Mouse (Mus musculus): ENCODE measurements at regions not wholly inside any gene's neighbourhood (a gene's known extent, or its start where the extent isn't known, plus 50 kb on each side); places are given as distances from the start of the nearest gene placed in this dataset.

GRCm38 (mm10) chr13:99091562-99092278 is 92.9 kb upstream of the Zfp366 start:
- TF ChIP-seq CTCF (IDR thresholded peaks at IDR 0.05; ENCODE audit: low read depth) (no peak), EP300 (IDR thresholded peaks at IDR 0.05; ENCODE audit: low read depth) (no peak)
